In genomic region chr7:141456739-141457138, GRCm38 (mm10) we compare ENCODE assay signal across 9 mouse cellular contexts. TPM values are rescaled to one million over a fixed set of nuclear protein-coding genes. Genes with fewer than 3 reads are reported as not detected.
A peak's percentile ranks its signal among the peaks of the same experiment; 100 is the strongest.
DNase-seq lines count a peak whose midpoint lies in the region; ATAC-seq lines count a peak whose summit lies in the region.
"Had no signal": no experiment of that assay in that cellular context is flagged by ENCODE, and none has a peak within 500 bp of the region (broad histone marks: within the 10 kb centered on the region; RNA-seq: fewer than 3 reads in every experiment).

No protein-coding gene starts in this region.

- no peaks in the 10 kb centered on the region for H3K9me3 ChIP-seq in forebrain, embryonic 13.5 days (replicated peaks)
- no peaks in the 10 kb centered on the region for H3K9me3 ChIP-seq in lung, embryonic 15.5 days

- H3K4me3 ChIP-seq in forebrain, embryonic 13.5 days = no peak overlapping the region
- H3K4me3 ChIP-seq in lung, embryonic 15.5 days = peak overlapping the region; percentile 68; the same call in 1 of the 2 replicates

- H3K9ac ChIP-seq in forebrain, embryonic 13.5 days = no peak overlapping the region
- H3K9ac ChIP-seq in lung, embryonic 15.5 days = no peak overlapping the region

- H3K27ac ChIP-seq in forebrain, embryonic 13.5 days = no peak overlapping the region
- no peak overlapping the region for H3K27ac ChIP-seq in lung, embryonic 15.5 days

- peak overlapping the region; percentile 95 for H3K4me2 ChIP-seq in forebrain, embryonic 13.5 days
- H3K4me2 ChIP-seq in lung, embryonic 15.5 days = peak overlapping the region; percentile 89; the same call in 1 of the 2 replicates

- peak; percentile 80 to 89 for DNase-seq in adrenal gland, adult (ENCODE audit: inconsistent age in 2 of 2, low spot score in 1 of 2)
- no peak for DNase-seq in adrenal gland, adult 18-20 months (ENCODE audit: low spot score in 2 of 2)
- DNase-seq in kidney, postnatal 14 days = peak; percentile 4
- DNase-seq in kidney, postnatal 36 days = no peak
- DNase-seq in left cerebral cortex, adult 9 months (ENCODE audit: low spot score in 2 of 2) = no peak
- no peak for DNase-seq in left cerebral cortex, adult 18-20 months (ENCODE audit: low spot score in 2 of 2)

- H3K36me3 ChIP-seq in forebrain, embryonic 13.5 days (ENCODE audit: poor library complexity, severe bottlenecking) = peaks cover 28% of the 10 kb centered on the region
- peaks cover 10% of the 10 kb centered on the region for H3K36me3 ChIP-seq in lung, embryonic 15.5 days

- no peak for ATAC-seq in forebrain, embryonic 13.5 days
- no peak for ATAC-seq in lung, embryonic 15.5 days (ENCODE audit: borderline replicate concordance, extremely low read depth, low FRiP score, low TSS enrichment)
- ATAC-seq: activated CD4-positive, CD25-positive, alpha-beta regulatory T cell, adult 4 months had no signal

- H3K4me1 ChIP-seq in forebrain, embryonic 13.5 days = peaks cover 26% of the 10 kb centered on the region
- peaks cover 52% of the 10 kb centered on the region for H3K4me1 ChIP-seq in lung, embryonic 15.5 days

- WGBS in forebrain, embryonic 13.5 days = 91% methylated on average over 6 of the region's 6 CpGs
- WGBS in lung, embryonic 15.5 days = 81% methylated on average over 6 of the region's 6 CpGs

- H3K27me3 ChIP-seq in forebrain, embryonic 13.5 days = peaks cover 34% of the 10 kb centered on the region
- H3K27me3 ChIP-seq in lung, embryonic 15.5 days = peaks cover 21% of the 10 kb centered on the region

RNA-seq across cellular contexts. Expression of gene Pnpla2, which starts 1.7 kb away (rescaled TPM):
- 1,000 to 10,000 TPM in 1 of 2 experiments, 100 to 1,000 TPM in 1; 739 to 1,290 TPM for total RNA-seq in adrenal gland, adult 18-20 months (2021)
- 19.5 and 21.0 TPM in 2 replicates for polyA plus RNA-seq in forebrain, embryonic 13.5 days (2015; fragmentation: Nextera tagmentation; extraction: Ambion mirVana)
- 35.9 and 41.6 TPM in 2 replicates for polyA plus RNA-seq in lung, embryonic 15.5 days (2015; fragmentation: Nextera tagmentation; extraction: Ambion mirVana)
- 10 to 100 TPM; 23.6 to 24.8 TPM for total RNA-seq in left cerebral cortex, adult 18-20 months (2021)

RNA-seq across cellular contexts. Expression of gene Cracr2b, which starts 4.2 kb away (rescaled TPM):
- total RNA-seq in adrenal gland, adult 18-20 months (2021) = 10 to 100 TPM; 11.2 to 12.5 TPM
- 3.2 and 6.0 TPM in 2 replicates for polyA plus RNA-seq in forebrain, embryonic 13.5 days (2015; fragmentation: Nextera tagmentation; extraction: Ambion mirVana)
- 35.6 and 40.8 TPM in 2 replicates for polyA plus RNA-seq in lung, embryonic 15.5 days (2015; fragmentation: Nextera tagmentation; extraction: Ambion mirVana)
- 1 to 10 TPM; 3.7 to 4.5 TPM for total RNA-seq in left cerebral cortex, adult 18-20 months (2021)
- polyA plus RNA-seq: activated CD4-positive, CD25-positive, alpha-beta regulatory T cell, adult 4 months had no signal

RNA-seq across cellular contexts. Expression of gene Rplp2, which starts 9.6 kb away (rescaled TPM):
- 1,000 to 10,000 TPM in 1 of 2 experiments, 100 to 1,000 TPM in 1; 949 to 1,096 TPM for total RNA-seq in adrenal gland, adult 18-20 months (2021)
- 939 and 1,119 TPM in 2 replicates for polyA plus RNA-seq in forebrain, embryonic 13.5 days (2015; fragmentation: Nextera tagmentation; extraction: Ambion mirVana)
- polyA plus RNA-seq in lung, embryonic 15.5 days (2015; fragmentation: Nextera tagmentation; extraction: Ambion mirVana) = 1,155 and 1,294 TPM in 2 replicates
- 100 to 1,000 TPM; 555 to 600 TPM for total RNA-seq in left cerebral cortex, adult 18-20 months (2021)

RNA-seq across cellular contexts. Expression of gene Cd151, which starts 10.5 kb away (rescaled TPM):
- total RNA-seq in adrenal gland, adult 18-20 months (2021) = 100 to 1,000 TPM; 317 to 379 TPM
- polyA plus RNA-seq in forebrain, embryonic 13.5 days (2015; fragmentation: Nextera tagmentation; extraction: Ambion mirVana) = 12.0 and 14.3 TPM in 2 replicates
- 24.4 and 30.7 TPM in 2 replicates for polyA plus RNA-seq in lung, embryonic 15.5 days (2015; fragmentation: Nextera tagmentation; extraction: Ambion mirVana)
- total RNA-seq in left cerebral cortex, adult 18-20 months (2021) = 10 to 100 TPM; 28.9 to 29.1 TPM

RNA-seq across cellular contexts. Expression of gene Pidd1, which starts 12.9 kb away (rescaled TPM):
- 1 to 10 TPM; 1.1 to 1.4 TPM for total RNA-seq in adrenal gland, adult 18-20 months (2021)
- polyA plus RNA-seq in forebrain, embryonic 13.5 days (2015; fragmentation: Nextera tagmentation; extraction: Ambion mirVana) = 10.9 and 13.4 TPM in 2 replicates
- 14.4 and 15.8 TPM in 2 replicates for polyA plus RNA-seq in lung, embryonic 15.5 days (2015; fragmentation: Nextera tagmentation; extraction: Ambion mirVana)
- total RNA-seq in left cerebral cortex, adult 18-20 months (2021) = 1 to 10 TPM; 1.1 to 1.4 TPM

Comparison
In these comparisons a context has a peak if more than half of its experiments do, and no peak if none do; other contexts are left out.
1. DNase-seq: peak in adrenal gland, adult (2 of 2) and kidney, postnatal 14 days (single experiment); none in adrenal gland, adult 18-20 months (0 of 2), kidney, postnatal 36 days (0 of 2), left cerebral cortex, adult 9 months (0 of 2) and left cerebral cortex, adult 18-20 months (0 of 2).
2. RNA of gene Pnpla2, which starts 1.7 kb away (total RNA-seq): 739 to 1,290 TPM in adrenal gland, adult 18-20 months; 23.6 to 24.8 TPM in left cerebral cortex, adult 18-20 months; every median in the first group is over 10 times any median in the second.